Mouse (Mus musculus): Measurements from ENCODE around the gene Zfp120. TPM values are rescaled to one million over a fixed set of nuclear protein-coding genes. Genes with fewer than 3 reads are reported as not detected.

Gene Zfp120
- polyA plus RNA-seq (2017; shearing (Covaris generic)) = 10 to 100 TPM; 27.0 to 28.2 TPM

DNA sequence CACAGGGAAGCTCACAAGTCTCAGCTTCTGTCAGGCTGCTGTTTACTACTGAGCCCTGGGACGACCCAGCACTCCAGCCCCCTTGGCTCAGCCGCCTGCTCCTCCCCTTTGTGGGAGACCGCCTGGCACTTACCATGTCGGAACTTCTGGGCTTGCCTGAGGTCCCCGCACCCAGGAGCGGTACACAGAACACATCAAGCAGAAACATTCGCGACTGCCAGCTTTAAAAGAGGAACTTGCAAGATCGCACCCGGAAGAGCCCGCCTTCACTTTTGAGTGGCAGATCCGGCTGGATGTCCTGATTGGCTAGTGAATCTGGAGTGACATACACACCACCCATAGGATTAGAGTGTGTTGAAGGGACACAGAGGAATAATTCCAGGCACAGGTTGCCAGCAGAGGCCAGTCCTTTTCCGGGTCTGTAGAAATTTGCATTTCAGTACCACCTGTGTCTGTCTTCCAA, at the start of gene Zfp120:
Zfp120 (minus strand) TSS at position 274 of the 463 bp plus-strand sequence.

DNA sequence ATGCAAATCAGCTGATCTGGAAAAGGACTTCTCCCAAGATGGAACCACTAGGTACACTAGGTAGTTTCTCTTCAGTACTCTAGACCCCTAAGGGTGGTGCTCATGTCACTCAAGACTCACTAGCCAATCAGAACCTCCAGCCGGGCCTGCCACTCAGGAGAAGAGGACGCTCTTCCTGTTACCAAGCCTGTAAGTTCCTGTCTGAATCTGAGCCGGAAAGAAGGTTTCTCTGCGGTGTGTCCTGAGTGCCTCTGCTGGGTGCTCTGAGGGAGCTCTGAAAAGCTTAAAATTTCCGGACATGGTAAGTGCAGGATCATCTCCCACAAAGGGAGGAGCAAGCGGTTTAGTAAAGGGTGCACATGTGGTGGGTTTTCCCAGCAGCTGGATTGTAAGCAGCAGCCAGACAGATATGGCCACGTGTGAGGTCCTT, 45.1 kb upstream of the Zfp120 start, which contains the start of gene Gm14139:
Gm14139 (plus strand) TSS at position 186 of the 430 bp plus-strand sequence.

DNA sequence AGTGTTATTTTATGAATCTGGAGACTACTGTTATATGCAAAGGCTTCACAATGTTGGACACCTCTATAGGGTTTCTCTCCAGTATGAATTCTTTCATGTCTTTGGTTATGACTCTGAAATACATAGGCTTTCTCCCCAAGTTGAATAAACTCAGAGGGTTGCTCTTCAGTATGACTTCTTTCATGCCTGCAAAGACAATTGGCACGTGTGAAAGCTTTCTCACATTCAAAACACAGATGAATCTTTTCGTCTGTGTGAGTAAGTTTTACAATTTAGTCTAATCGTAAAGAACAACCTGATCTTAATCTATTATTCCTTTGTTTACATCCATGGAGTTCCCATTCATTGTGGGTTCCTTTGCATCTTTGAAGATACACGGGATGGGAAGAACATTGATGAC, 43.1 kb upstream of the Zfp120 start, which contains the start of gene Gm10770:
Gm10770 (minus strand) TSS at position 101 of the 400 bp plus-strand sequence.

Other genes with a start within 250 kb of the Zfp120 start
- not detected for gene Gm10770, start 43.0 kb upstream of the Zfp120 start, polyA plus RNA-seq (2017; shearing (Covaris generic))
- gene Gm14139, start 45.0 kb upstream of the Zfp120 start, polyA plus RNA-seq (2017; shearing (Covaris generic)) = under 1 TPM; 0.55 to 0.98 TPM
- gene Zfp937, start 81.4 kb upstream of the Zfp120 start, polyA plus RNA-seq (2017; shearing (Covaris generic)) = 10 to 100 TPM; 15.3 to 16.9 TPM
- gene Gm21994, start 118.9 kb upstream of the Zfp120 start, polyA plus RNA-seq (2017; shearing (Covaris generic)) = 10 to 100 TPM; 30.1 to 39.4 TPM
- not detected for gene Gm14124, start 120.8 kb upstream of the Zfp120 start, polyA plus RNA-seq (2017; shearing (Covaris generic))
- gene Gm10130, start 187.0 kb upstream of the Zfp120 start, polyA plus RNA-seq (2017; shearing (Covaris generic)) = 10 to 100 TPM; 15.4 to 17.1 TPM
- 1 to 10 TPM; 6.5 to 7.5 TPM for gene 3300002I08Rik, start 226.1 kb upstream of the Zfp120 start, polyA plus RNA-seq (2017; shearing (Covaris generic))

Measured in inflammation-experienced regulatory T-cells (primary cell).